ENCODE assay signal across 11 mouse cellular contexts in genomic region chr5:139010649-139011048, GRCm38 (mm10).
"Had no signal": no experiment of that assay in that cellular context is flagged by ENCODE, and none has a peak within 500 bp of the region (broad histone marks: within the 10 kb centered on the region; RNA-seq: fewer than 3 reads in every experiment).

No protein-coding gene starts in this region.

- DNase-seq: kidney, postnatal 10 days; kidney, postnatal 36 days; left cerebral cortex, postnatal 4 days; liver, postnatal 0 days; lung, embryonic 14.5 days; right cerebral cortex, adult 18-20 months; right cerebral cortex, postnatal 14 days; right cerebral cortex, postnatal 4 days; thymus, adult 2 months; thymus, postnatal 14 days; thymus, postnatal 4 days had no signal
